Mouse (Mus musculus) sigmoid colon, adult 10 weeks (tissue): ENCODE measurements around the gene Gemin2. TPM values are rescaled to one million over a fixed set of nuclear protein-coding genes. Genes with fewer than 3 reads are reported as not detected.

Experiments
- polyA plus RNA-seq: library from polyadenylated mRNA; stranded (reverse); fragments of 350-450 nt; fragmentation: Illumina TruSeq; extraction: RNeasy Lipid Tissue Mini Kit (QIAGEN cat#74804); gene quantifications from one replicate; pipeline ENCODE4 v1.2.3, GENCODE M21; 2014; ENCODE audit warnings: low read depth, low replicate concordance

Gene Gemin2
- 20.3 TPM for polyA plus RNA-seq

DNA sequence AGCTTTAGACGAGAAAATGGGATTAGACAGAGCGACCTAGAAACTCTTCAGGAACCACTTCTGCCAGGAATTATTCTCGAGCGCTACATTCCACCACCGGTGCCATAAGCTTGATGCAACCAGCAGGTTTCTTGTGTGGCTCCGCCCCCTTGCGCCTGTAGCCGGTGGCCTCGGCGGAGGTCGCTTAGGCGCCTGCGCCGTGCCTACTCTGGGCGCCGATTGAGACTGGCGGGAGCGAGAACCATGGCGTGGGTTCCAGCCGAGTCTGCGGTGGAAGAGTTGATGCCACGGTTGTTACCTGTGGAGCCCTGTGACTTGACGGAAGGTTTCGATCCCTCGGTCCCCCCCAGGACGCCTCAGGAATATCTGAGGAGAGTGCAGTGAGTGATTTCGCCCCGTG, at the start of gene Gemin2:
Gemin2 (plus strand) TSS at position 160 of the 400 bp plus-strand sequence.

DNA sequence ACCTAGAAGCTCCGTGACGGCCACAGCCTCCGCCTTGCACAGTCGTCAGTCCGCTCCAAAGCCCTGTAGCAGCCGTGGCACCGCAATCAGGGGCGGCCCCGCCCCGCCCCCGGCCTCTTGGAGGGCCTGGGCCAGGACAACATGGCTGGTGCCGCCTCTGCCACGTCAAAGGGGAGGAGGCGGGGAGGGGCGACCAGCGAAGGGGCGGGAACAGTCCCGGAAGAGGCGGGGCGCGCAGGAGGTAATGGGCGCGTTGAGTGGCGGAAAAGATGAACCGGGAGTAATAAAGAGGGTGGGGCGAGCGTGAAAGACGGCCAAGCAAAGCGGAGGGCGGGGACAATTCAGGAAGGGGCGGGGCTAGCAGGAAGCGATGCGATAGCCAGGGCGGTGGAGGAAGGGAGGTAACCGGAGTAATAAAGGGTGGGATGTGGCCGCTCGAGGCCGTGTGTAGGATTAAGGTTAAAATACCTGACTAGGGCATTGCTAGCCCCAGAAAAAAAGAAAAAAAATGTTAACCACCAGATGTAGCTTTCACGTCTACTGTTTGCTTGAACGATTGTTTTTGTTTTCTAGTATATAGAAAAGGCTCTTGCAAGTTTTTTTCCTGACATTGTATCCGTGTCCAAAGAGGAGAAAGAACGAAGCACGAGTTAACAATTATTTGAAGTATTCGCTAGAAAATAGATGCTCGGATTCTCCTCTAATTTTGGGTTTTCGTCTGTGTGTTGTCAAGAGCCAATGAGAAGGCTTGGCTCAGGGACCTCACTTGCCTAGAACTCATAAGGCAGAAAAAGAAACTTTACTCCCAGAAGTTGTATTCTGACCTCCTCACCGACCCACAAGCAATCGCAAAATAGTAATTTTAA, 1.1 kb upstream of the Gemin2 start, which contains the start of gene Sec23a:
Sec23a (minus strand) TSS at position 174 of the 866 bp plus-strand sequence.

DNA sequence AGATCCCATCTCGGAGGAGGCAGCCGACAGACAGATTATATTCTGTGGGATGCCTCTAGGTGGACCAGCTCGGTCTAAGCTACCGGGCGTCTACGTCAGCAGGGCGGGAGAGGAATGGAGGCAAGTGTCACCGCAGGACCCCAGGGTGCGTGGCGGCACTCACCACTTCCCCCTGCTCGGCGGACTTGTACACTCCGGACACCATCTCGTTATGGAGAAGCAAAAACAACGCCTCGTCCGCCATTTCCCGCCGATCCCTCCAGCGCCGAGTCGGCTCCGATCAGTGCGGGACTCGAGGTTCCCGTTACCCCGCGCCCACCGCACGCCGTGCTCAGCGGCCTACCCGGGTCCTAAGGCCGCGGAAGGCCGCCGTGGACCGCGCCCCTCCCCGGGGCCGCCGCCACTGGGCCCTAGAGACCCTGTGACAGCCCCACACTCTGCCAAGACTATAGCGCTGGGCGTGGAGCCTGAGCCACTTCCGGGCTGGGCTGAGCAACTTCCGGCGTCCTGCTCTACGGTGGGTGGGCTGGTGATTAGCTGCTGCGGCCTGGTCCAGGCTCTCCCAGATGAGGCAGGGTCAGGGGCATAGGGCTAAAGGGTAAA, 47.9 kb downstream of the Gemin2 start, which contains the start of gene Trappc6b:
Trappc6b (minus strand) TSS at position 480 of the 603 bp plus-strand sequence.

DNA sequence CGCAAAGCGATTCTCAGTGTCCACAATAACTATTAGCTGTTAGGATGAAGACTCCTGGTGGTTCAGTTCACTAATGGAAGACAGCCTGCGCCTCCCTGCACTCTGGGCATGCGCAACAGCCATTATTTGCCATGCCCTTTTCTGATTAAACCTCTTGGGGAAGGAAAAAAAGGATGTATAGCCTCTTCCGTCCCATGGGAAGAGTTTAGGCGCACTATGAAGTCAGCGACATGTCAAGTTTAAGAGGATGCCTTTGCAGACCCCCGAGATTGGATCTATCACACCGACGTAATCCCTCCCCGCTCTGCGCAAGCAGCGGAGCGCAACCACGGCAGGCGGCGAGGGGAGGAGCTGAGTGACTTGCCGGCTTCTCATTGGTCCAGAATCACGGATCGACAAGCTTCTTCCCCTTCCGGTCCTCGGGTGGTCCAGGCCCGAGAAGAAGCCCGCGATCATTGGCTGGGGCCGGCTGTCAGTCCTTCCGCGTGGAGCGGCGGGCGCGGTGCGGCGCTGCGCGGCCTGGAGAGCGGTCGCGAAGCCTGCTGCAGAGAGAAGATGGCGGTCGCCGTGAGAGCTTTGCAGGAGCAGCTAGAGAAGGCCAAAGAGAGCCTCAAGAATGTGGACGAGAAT, 53.4 kb downstream of the Gemin2 start, which contains the start of gene Pnn:
Pnn (plus strand) TSS at position 437 of the 630 bp plus-strand sequence.

Other genes starting within 250 kb of the Gemin2 start
- gene Sec23a, start 1.4 kb upstream of the Gemin2 start, polyA plus RNA-seq, result 105 TPM
- gene Trappc6b, start 48.1 kb downstream of the Gemin2 start, polyA plus RNA-seq, result 343 TPM
- 180 TPM for gene Pnn, start 53.5 kb downstream of the Gemin2 start, polyA plus RNA-seq
- gene Mia2, start 82.4 kb downstream of the Gemin2 start, polyA plus RNA-seq, result 386 TPM
- gene Fbxo33, start 206.3 kb downstream of the Gemin2 start, polyA plus RNA-seq, result 56.2 TPM